Mouse (Mus musculus): ENCODE data around the gene Zpld1. TPM values are rescaled to one million over a fixed set of nuclear protein-coding genes. Genes with fewer than 3 reads are reported as not detected.

Gene Zpld1
- total and polyA plus RNA-seq, 3 experiments, result not detected

DNA sequence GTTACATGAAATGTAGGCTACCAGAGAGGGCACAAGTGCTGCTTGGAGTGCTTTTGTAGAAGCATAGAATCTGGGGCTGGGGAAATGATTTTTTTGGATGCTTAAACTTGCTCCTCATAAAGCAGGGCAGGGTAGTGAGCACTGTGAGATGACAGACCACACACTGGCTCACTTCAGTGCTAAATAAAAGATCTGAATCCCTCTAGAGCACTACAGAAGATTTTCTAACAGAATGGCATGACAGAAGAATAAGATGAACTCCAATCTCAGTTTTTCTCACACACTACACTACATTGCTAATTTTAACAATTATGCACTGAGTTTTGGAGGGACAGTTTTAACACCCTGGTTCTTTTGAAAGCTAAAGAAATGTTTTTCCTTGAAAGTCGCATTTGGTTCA lies 93.8 kb downstream of the Zpld1 start:
- H3K4me1 ChIP-seq (ENCODE audit: control insufficient read depth in 1 of 2, insufficient read depth in 2 of 2), result peaks cover 1 to 4% of the 10 kb centered on the region in 2 experiments; a peak in 2 of 4 replicates
- in situ Hi-C loops (cut with MboI; ENCODE audit: low pct_ligation_motif_present, low pct_unique_long_range_greater_than_20kb, low sequenced_read_pairs) (no loop called here), dilution Hi-C loops (cut with MboI; ENCODE audit: extremely low pct_ligation_motif_present, extremely low pct_unique_long_range_greater_than_20kb, low sequenced_read_pairs) (no loop called here)
- H3K9ac ChIP-seq (ENCODE audit: insufficient read depth, low read depth), result no peak overlapping the region
- H3K4me2 ChIP-seq (ENCODE audit: insufficient read depth, low read depth, poor library complexity, severe bottlenecking), result no peak overlapping the region
- H3K79me2 ChIP-seq (replicated peaks; ENCODE audit: control insufficient read depth, extremely low read depth, insufficient read depth, poor library complexity, severe bottlenecking), result no peaks in the 10 kb centered on the region
- H3K4me3 ChIP-seq (replicated peaks in 1 of 3; ENCODE audit: low read depth in 2 of 3, low read length in 2 of 3, poor library complexity in 1 of 3), result no peak overlapping the region
- TF ChIP-seq POLR2A (IDR thresholded peaks at IDR 0.05; ENCODE audit: low read depth, low read length), result no peak
- no peak for TF ChIP-seq PAX5 (IDR thresholded peaks at IDR 0.05; ENCODE audit: low read length)
- TF ChIP-seq IRF4 (IDR thresholded peaks at IDR 0.05; ENCODE audit: low read depth, low read length), result no peak
- TF ChIP-seq SIN3A (IDR thresholded peaks at IDR 0.05; ENCODE audit: low read length), result no peak
- no peak for TF ChIP-seq MAZ (IDR thresholded peaks at IDR 0.05; ENCODE audit: low read depth, low read length)
- TF ChIP-seq CTCF (conservative IDR thresholded peaks at IDR 0.05 in 1 of 2, IDR thresholded peaks at IDR 0.05 in 1 of 2; ENCODE audit: low read depth in 2 of 2, low read length in 2 of 2), result no peak
- no peak for TF ChIP-seq BHLHE40 (IDR thresholded peaks at IDR 0.05; ENCODE audit: low read depth, low read length)
- TF ChIP-seq MAFK (IDR thresholded peaks at IDR 0.05; ENCODE audit: insufficient replicate concordance, low read length), result no peak
- no peak for TF ChIP-seq MXI1 (IDR thresholded peaks at IDR 0.05; ENCODE audit: low read depth, low read length)
- no peak for TF ChIP-seq MAX (IDR thresholded peaks at IDR 0.05; ENCODE audit: low read length)
- no peak for TF ChIP-seq JUND (conservative IDR thresholded peaks at IDR 0.05; ENCODE audit: low read depth, low read length)
- TF ChIP-seq POLR2AphosphoS2 (IDR thresholded peaks at IDR 0.05; ENCODE audit: low read depth, low read length), result no peak
- no peak for TF ChIP-seq ZNF384 (IDR thresholded peaks at IDR 0.05; ENCODE audit: low read depth, low read length)
- TF ChIP-seq GABPA (IDR thresholded peaks at IDR 0.05; ENCODE audit: insufficient replicate concordance, low read depth, low read length), result no peak
- no peak for TF ChIP-seq ZKSCAN1 (IDR thresholded peaks at IDR 0.05; ENCODE audit: borderline replicate concordance, low read depth, low read length)
- no peak for TF ChIP-seq NRF1 (IDR thresholded peaks at IDR 0.05; ENCODE audit: low read depth, low read length)
- TF ChIP-seq TBP (conservative IDR thresholded peaks at IDR 0.05; ENCODE audit: low read depth, low read length), result no peak
- TF ChIP-seq EP300 (IDR thresholded peaks at IDR 0.05; ENCODE audit: low read length), result no peak
- H3K27me3 ChIP-seq (replicated peaks), result no peaks in the 10 kb centered on the region
- no peaks in the 10 kb centered on the region for H3K9me3 ChIP-seq (replicated peaks; ENCODE audit: low read length)
- no peaks in the 10 kb centered on the region for H3K36me3 ChIP-seq (replicated peaks in 1 of 2; ENCODE audit: control insufficient read depth in 1 of 2, insufficient read depth in 1 of 2, low read length in 1 of 2)
- DNase-seq (ENCODE audit: extremely low read depth), result no peak
- H3K27ac ChIP-seq (ENCODE audit: insufficient read depth, low read depth), result no peak overlapping the region

DNA sequence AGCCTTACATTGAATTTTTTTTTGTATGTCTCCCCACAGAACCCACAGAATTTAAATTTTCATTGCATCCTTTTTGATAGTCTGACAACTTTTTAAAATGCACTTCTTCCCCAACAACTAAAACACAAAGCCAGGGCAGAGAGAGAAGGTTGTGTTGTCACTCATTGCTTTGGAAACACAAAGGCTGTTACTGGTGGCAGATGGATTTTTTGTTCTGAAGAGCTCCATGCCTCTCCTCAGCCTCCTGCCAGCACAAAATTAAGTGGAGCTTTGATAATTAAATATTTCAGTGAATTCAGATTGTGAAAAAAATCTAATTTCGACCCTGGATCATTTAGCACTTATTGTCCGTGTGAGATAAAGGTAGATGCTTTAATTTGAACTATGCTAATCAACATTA lies 107.4 kb downstream of the Zpld1 start:
- H3K4me2 ChIP-seq (ENCODE audit: insufficient read depth, low read depth, poor library complexity, severe bottlenecking), result no peak overlapping the region
- H3K27me3 ChIP-seq (replicated peaks), result no peaks in the 10 kb centered on the region
- TF ChIP-seq NELFE (IDR thresholded peaks at IDR 0.05; ENCODE audit: low read depth, low read length) (no peak), POLR2A (IDR thresholded peaks at IDR 0.05; ENCODE audit: low read depth, low read length) (no peak), SMC3 (IDR thresholded peaks at IDR 0.05; ENCODE audit: low read depth, low read length) (no peak)
- H3K4me1 ChIP-seq (ENCODE audit: control insufficient read depth in 1 of 2, insufficient read depth in 2 of 2), result no peaks in the 10 kb centered on the region
- no peak overlapping the region for H3K9ac ChIP-seq (ENCODE audit: insufficient read depth, low read depth)
- dilution Hi-C loops (cut with MboI; ENCODE audit: extremely low pct_ligation_motif_present, extremely low pct_unique_long_range_greater_than_20kb, low sequenced_read_pairs), result no loop called here
- in situ Hi-C loops (cut with MboI; ENCODE audit: low pct_ligation_motif_present, low pct_unique_long_range_greater_than_20kb, low sequenced_read_pairs), result no loop called here
- H3K9me3 ChIP-seq (replicated peaks; ENCODE audit: low read length), result no peaks in the 10 kb centered on the region
- H3K4me3 ChIP-seq (replicated peaks in 1 of 3; ENCODE audit: low read depth in 2 of 3, low read length in 2 of 3, poor library complexity in 1 of 3), result no peak overlapping the region
- H3K79me2 ChIP-seq (replicated peaks; ENCODE audit: control insufficient read depth, extremely low read depth, insufficient read depth, poor library complexity, severe bottlenecking), result no peaks in the 10 kb centered on the region
- DNase-seq (ENCODE audit: extremely low read depth), result no peak
- H3K36me3 ChIP-seq (replicated peaks in 1 of 2; ENCODE audit: control insufficient read depth in 1 of 2, insufficient read depth in 1 of 2, low read length in 1 of 2), result no peaks in the 10 kb centered on the region
- no peak overlapping the region for H3K27ac ChIP-seq (ENCODE audit: insufficient read depth, low read depth)

All from CH12.LX (cell line).